Mouse (Mus musculus): ENCODE results near the gene Cep112. TPM values are rescaled to one million over a fixed set of nuclear protein-coding genes. Genes with fewer than 3 reads are reported as not detected.

The Cep112 gene
- total and polyA plus RNA-seq, 2 experiments from 2014 or later = 14.1 to 19.5 TPM

DNA sequence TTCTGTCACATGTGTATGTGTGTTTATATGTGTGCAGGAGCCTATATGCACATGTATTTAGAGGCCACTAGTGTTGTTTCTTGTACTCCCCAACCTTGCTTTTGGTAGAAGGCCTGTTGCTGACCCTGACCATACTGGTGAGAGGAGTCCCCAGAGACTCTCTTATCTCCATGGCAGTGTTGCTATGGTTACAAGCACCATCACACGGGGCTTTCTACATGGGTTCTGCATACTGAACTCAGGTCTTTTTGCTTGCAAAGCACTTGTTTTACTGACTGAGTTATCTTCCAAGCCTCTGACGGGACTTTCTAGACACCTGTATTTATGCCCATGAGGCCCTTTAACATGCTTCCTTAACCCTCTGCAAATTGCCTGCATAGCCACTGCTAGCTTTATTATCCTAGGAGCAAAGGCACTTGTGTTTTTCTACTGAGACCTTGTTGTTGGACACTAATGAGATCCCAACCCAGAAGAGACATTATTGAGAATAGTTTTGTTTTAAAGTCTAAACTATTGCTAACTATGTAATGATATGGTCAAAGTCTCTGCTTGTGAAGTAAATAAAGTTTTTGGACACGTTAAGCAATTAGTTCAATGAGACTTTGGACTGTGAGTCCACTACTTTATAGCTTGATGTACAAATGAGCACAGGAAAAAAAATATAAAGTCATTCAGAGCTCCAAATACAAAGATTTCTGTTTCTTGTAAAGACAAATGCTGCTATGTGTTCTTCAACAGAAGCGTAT, 39.9 kb upstream of the Cep112 start:
- WGBS = 56% methylated on average over 4 of the region's 4 CpGs

GRCm38 (mm10) chr11:108385666-108386024, 39.3 kb upstream of the Cep112 start:
- Histone ChIP-seq H3K9me3 (ENCODE audit: low read length) (no peaks in the 10 kb centered on the region), H3K27me3 (ENCODE audit: insufficient read depth, low read length) (no peaks in the 10 kb centered on the region), H3K36me3 (ENCODE audit: insufficient read depth, low read length) (no peaks in the 10 kb centered on the region), H3K4me3 (ENCODE audit: low read depth, low read length) (no peak overlapping the region), H3K4me1 (ENCODE audit: insufficient read depth, low read length) (peaks cover 4% of the 10 kb centered on the region; the same call in 1 of the 2 replicates), H3K9ac (replicated peaks; ENCODE audit: low read length, poor library complexity, severe bottlenecking) (no peak overlapping the region), H3K4me2 (ENCODE audit: low read depth, low read length, poor library complexity, severe bottlenecking) (no peak overlapping the region), H3K27ac (ENCODE audit: low read depth, low read length) (no peak overlapping the region)
- 97% methylated on average over 1 of the region's 1 CpGs for WGBS
- DNase-seq (ENCODE audit: low spot score) (no peak), ATAC-seq (ENCODE audit: low FRiP score) (no peak)
- TF ChIP-seq CTCF (IDR thresholded peaks at IDR 0.05) = no peak

More for the DNA sequence above, 39.9 kb upstream of the Cep112 start:
- Histone ChIP-seq H3K4me3 (ENCODE audit: low read depth, low read length) (no peak overlapping the region), H3K36me3 (ENCODE audit: insufficient read depth, low read length) (no peaks in the 10 kb centered on the region), H3K4me2 (ENCODE audit: low read depth, low read length, poor library complexity, severe bottlenecking) (no peak overlapping the region), H3K9me3 (ENCODE audit: low read length) (no peaks in the 10 kb centered on the region), H3K4me1 (ENCODE audit: insufficient read depth, low read length) (peaks cover 4% of the 10 kb centered on the region; the same call in 1 of the 2 replicates), H3K27me3 (ENCODE audit: insufficient read depth, low read length) (no peaks in the 10 kb centered on the region), H3K9ac (replicated peaks; ENCODE audit: low read length, poor library complexity, severe bottlenecking) (no peak overlapping the region), H3K27ac (ENCODE audit: low read depth, low read length) (no peak overlapping the region)
- TF ChIP-seq CTCF (IDR thresholded peaks at IDR 0.05) = no peak
- ATAC-seq (ENCODE audit: low FRiP score) (no peak), DNase-seq (ENCODE audit: low spot score) (peak; percentile 56)

DNA sequence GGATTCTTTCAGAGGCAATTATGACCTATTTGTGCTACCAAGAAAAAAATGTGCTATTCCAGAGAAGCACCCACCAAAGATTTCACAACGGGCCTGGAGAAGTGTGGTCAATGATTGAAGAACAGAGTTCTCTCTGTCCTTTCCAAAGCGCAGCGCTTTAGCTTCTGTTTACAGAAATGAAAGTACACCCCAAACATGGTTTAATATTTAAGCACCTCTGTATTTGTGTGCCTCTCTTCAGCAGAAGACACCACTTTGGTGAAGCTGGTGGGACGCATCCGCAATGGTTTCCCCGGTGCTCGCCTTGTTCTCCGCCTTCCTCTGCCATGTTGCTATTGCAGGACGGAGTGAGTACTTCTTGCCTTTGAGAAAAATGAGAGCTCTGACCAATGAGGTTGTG, 29.9 kb upstream of the Cep112 start:
- no peaks in the 10 kb centered on the region for H3K27me3 ChIP-seq (ENCODE audit: insufficient read depth, low read length)
- H3K4me3 ChIP-seq (ENCODE audit: low read depth, low read length) = no peak overlapping the region
- ATAC-seq (ENCODE audit: low FRiP score) = no peak
- no peaks in the 10 kb centered on the region for H3K4me1 ChIP-seq (ENCODE audit: insufficient read depth, low read length)
- H3K4me2 ChIP-seq (ENCODE audit: low read depth, low read length, poor library complexity, severe bottlenecking) = no peak overlapping the region
- TF ChIP-seq CTCF (IDR thresholded peaks at IDR 0.05) = no peak
- DNase-seq (ENCODE audit: low spot score) = no peak
- no peak overlapping the region for H3K27ac ChIP-seq (ENCODE audit: low read depth, low read length)
- H3K36me3 ChIP-seq (ENCODE audit: insufficient read depth, low read length) = no peaks in the 10 kb centered on the region
- no peaks in the 10 kb centered on the region for H3K9me3 ChIP-seq (ENCODE audit: low read length)
- 98% methylated on average over 9 of the region's 9 CpGs for WGBS
- H3K9ac ChIP-seq (replicated peaks; ENCODE audit: low read length, poor library complexity, severe bottlenecking) = no peak overlapping the region

GRCm38 (mm10) chr11:108396076-108396829, 28.7 kb upstream of the Cep112 start:
- Histone ChIP-seq H3K9ac (replicated peaks; ENCODE audit: low read length, poor library complexity, severe bottlenecking) (no peak overlapping the region), H3K27ac (ENCODE audit: low read depth, low read length) (no peak overlapping the region), H3K36me3 (ENCODE audit: insufficient read depth, low read length) (no peaks in the 10 kb centered on the region), H3K27me3 (ENCODE audit: insufficient read depth, low read length) (no peaks in the 10 kb centered on the region), H3K4me1 (ENCODE audit: insufficient read depth, low read length) (no peaks in the 10 kb centered on the region), H3K4me2 (ENCODE audit: low read depth, low read length, poor library complexity, severe bottlenecking) (no peak overlapping the region), H3K4me3 (ENCODE audit: low read depth, low read length) (no peak overlapping the region), H3K9me3 (ENCODE audit: low read length) (no peaks in the 10 kb centered on the region)
- no peak for TF ChIP-seq CTCF (IDR thresholded peaks at IDR 0.05)
- DNase-seq (ENCODE audit: low spot score) = no peak
- WGBS = 91% methylated on average over 7 of the region's 7 CpGs
- no peak for ATAC-seq (ENCODE audit: low FRiP score)

- Histone ChIP-seq H3K4me1 (ENCODE audit: insufficient read depth, low read length) (no peaks in the 10 kb centered on the region), H3K9me3 (ENCODE audit: low read length) (no peaks in the 10 kb centered on the region), H3K36me3 (ENCODE audit: insufficient read depth, low read length) (no peaks in the 10 kb centered on the region), H3K27ac (ENCODE audit: low read depth, low read length) (no peak overlapping the region), H3K9ac (replicated peaks; ENCODE audit: low read length, poor library complexity, severe bottlenecking) (no peak overlapping the region), H3K4me2 (ENCODE audit: low read depth, low read length, poor library complexity, severe bottlenecking) (no peak overlapping the region), H3K4me3 (ENCODE audit: low read depth, low read length) (no peak overlapping the region), H3K27me3 (ENCODE audit: insufficient read depth, low read length) (no peaks in the 10 kb centered on the region)
- TF ChIP-seq CTCF (IDR thresholded peaks at IDR 0.05) = no peak
- peak; percentile 34 for DNase-seq (ENCODE audit: low spot score)
- ATAC-seq (ENCODE audit: low FRiP score) = no peak
- 39% methylated on average over 7 of the region's 9 CpGs for WGBS
Measured at GRCm38 (mm10) chr11:108409876-108410644, 14.9 kb upstream of the Cep112 start.

All from midbrain, postnatal 0 days (tissue).